In the genomic region with DNA sequence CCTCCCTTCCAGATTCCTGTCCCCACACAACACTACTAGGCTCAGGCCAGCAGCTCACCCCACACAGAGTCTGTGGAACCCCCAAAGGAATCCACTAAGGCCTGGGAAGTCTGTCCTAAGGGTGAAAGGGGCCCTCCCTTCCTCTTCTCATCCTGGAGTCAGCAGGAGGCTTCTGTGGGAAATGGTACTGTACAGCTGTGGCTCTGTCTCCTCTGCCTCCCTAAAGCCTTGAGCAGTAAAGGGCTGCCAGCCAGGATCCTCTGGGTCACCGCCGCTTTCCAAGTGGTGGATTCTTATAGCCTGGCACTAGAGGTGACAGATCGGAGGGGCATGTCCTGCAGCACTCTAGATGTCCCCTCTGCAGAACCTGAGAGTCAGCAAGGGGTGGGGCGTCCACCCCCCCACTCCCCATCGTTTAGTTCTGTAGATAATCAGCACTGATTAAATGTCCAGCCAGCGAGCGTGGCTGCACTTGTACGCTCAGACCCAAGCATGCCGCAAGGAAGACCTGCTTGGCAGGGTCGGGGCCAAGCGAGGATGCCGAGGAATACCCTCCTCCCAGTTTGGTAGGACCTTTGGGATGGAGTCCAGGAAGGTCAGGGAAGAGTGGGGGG, we compare ENCODE assay signal across 14 mouse cellular contexts. TPM values are rescaled to one million over a fixed set of nuclear protein-coding genes. Genes with fewer than 3 reads are reported as not detected.
DNase-seq lines count a peak whose midpoint lies in the region; ATAC-seq and TF ChIP-seq lines count a peak whose summit lies in the region.
"Had no signal": no experiment of that assay in that cellular context is flagged by ENCODE, and none has a peak within 500 bp of the region (broad histone marks: within the 10 kb centered on the region; RNA-seq: fewer than 3 reads in every experiment).

No protein-coding gene starts in this region.

- peaks cover 54% of the 10 kb centered on the region for H3K36me3 ChIP-seq in embryonic facial prominence, embryonic 10.5 days (replicated peaks)
- peaks cover 60% of the 10 kb centered on the region for H3K36me3 ChIP-seq in heart, embryonic 12.5 days
- H3K36me3 ChIP-seq in forebrain, postnatal 0 days (ENCODE audit: insufficient read depth), result peaks cover 10% of the 10 kb centered on the region; the same call in 1 of the 2 replicates
- H3K36me3 ChIP-seq: embryonic facial prominence, embryonic 15.5 days had no signal

- H3K27me3 ChIP-seq in embryonic facial prominence, embryonic 10.5 days (replicated peaks; ENCODE audit: low read depth, poor library complexity, severe bottlenecking), result no peaks in the 10 kb centered on the region
- H3K27me3 ChIP-seq in heart, embryonic 12.5 days (replicated peaks), result no peaks in the 10 kb centered on the region
- H3K27me3 ChIP-seq in forebrain, postnatal 0 days (ENCODE audit: insufficient read depth, low read length), result no peaks in the 10 kb centered on the region
- H3K27me3 ChIP-seq: embryonic facial prominence, embryonic 15.5 days had no signal

- no peak overlapping the region for H3K9ac ChIP-seq in heart, embryonic 12.5 days
- H3K9ac ChIP-seq in forebrain, postnatal 0 days, result no peak overlapping the region
- H3K9ac ChIP-seq: embryonic facial prominence, embryonic 15.5 days had no signal

- H3K4me3 ChIP-seq in layer of hippocampus, adult 2 months, result no peak overlapping the region
- no peak overlapping the region for H3K4me3 ChIP-seq in embryonic facial prominence, embryonic 10.5 days
- no peak overlapping the region for H3K4me3 ChIP-seq in heart, embryonic 12.5 days
- no peak overlapping the region for H3K4me3 ChIP-seq in forebrain, postnatal 0 days (ENCODE audit: low read depth, low read length)
- H3K4me3 ChIP-seq: embryonic facial prominence, embryonic 15.5 days had no signal

- ATAC-seq in heart, embryonic 12.5 days (ENCODE audit: insufficient number of reproducible peaks, low FRiP score), result no peak
- no peak for ATAC-seq in forebrain, postnatal 0 days

- no peak for TF ChIP-seq CTCF in layer of hippocampus, adult 2 months (conservative IDR thresholded peaks at IDR 0.05)
- no peak for TF ChIP-seq CTCF in forebrain, postnatal 0 days (IDR thresholded peaks at IDR 0.05; ENCODE audit: low read depth)

- H3K27ac ChIP-seq in layer of hippocampus, adult 2 months, result 0 out of 2 replicates have a peak overlapping the region, but pooled peaks have one; percentile 0
- 0 out of 2 replicates have a peak overlapping the region, but pooled peaks have one; percentile 7 for H3K27ac ChIP-seq in embryonic facial prominence, embryonic 10.5 days (replicated peaks)
- peak overlapping the region; percentile 30; the same call in 1 of the 2 replicates for H3K27ac ChIP-seq in heart, embryonic 12.5 days (ENCODE audit: poor library complexity, severe bottlenecking)
- H3K27ac ChIP-seq in forebrain, postnatal 0 days (ENCODE audit: low read depth, low read length), result no peak overlapping the region
- H3K27ac ChIP-seq: embryonic facial prominence, embryonic 15.5 days had no signal

- WGBS in embryonic facial prominence, embryonic 10.5 days, result 83% methylated on average over 12 of the region's 12 CpGs
- WGBS in heart, embryonic 12.5 days, result 50% methylated on average over 12 of the region's 12 CpGs
- 88% methylated on average over 12 of the region's 12 CpGs for WGBS in forebrain, postnatal 0 days

- intact Hi-C loops in heart, postnatal 36 days (cut with DNase I), result loop anchor here (1.0 kb wide), 1 partner anchor 21 kb away; a partner anchor contains a TSS

- no peak overlapping the region for H3K4me2 ChIP-seq in heart, embryonic 12.5 days
- no peak overlapping the region for H3K4me2 ChIP-seq in forebrain, postnatal 0 days (ENCODE audit: low read depth)
- H3K4me2 ChIP-seq: embryonic facial prominence, embryonic 15.5 days had no signal

- DNase-seq in layer of hippocampus, adult 2 months (ENCODE audit: low spot score in 2 of 2), result no peak
- DNase-seq in layer of hippocampus, postnatal 25 days (ENCODE audit: extremely low spot score in 1 of 2, low spot score in 1 of 2), result no peak
- DNase-seq in embryonic facial prominence, embryonic 10.5 days (ENCODE audit: low spot score), result no peak
- DNase-seq in heart, postnatal 36 days, result peak; percentile 41 to 61
- no peak for DNase-seq in embryo, embryonic 9.5 days (ENCODE audit: extremely low spot score)
- DNase-seq in adrenal gland, adult 8-10 months, result no peak
- no peak for DNase-seq in forebrain, postnatal 0 days
- DNase-seq: adrenal gland, postnatal 10 days; cerebellum, adult 9-10 months; kidney, adult 18-20 months; kidney, postnatal 14 days; thymus, postnatal 25 days had no signal

- H3K4me1 ChIP-seq in embryonic facial prominence, embryonic 10.5 days, result peaks cover 43% of the 10 kb centered on the region
- H3K4me1 ChIP-seq in heart, embryonic 12.5 days (replicated peaks), result peaks cover 68% of the 10 kb centered on the region
- H3K4me1 ChIP-seq in forebrain, postnatal 0 days (ENCODE audit: insufficient read depth), result no peaks in the 10 kb centered on the region

- H3K9me3 ChIP-seq in embryonic facial prominence, embryonic 10.5 days, result no peaks in the 10 kb centered on the region
- no peaks in the 10 kb centered on the region for H3K9me3 ChIP-seq in heart, embryonic 12.5 days (replicated peaks)
- no peaks in the 10 kb centered on the region for H3K9me3 ChIP-seq in forebrain, postnatal 0 days (ENCODE audit: low read length)
- H3K9me3 ChIP-seq: embryonic facial prominence, embryonic 15.5 days had no signal

RNA-seq across cellular contexts. Expression of a gene that starts 21.4 kb away (rescaled TPM):
- 10 to 100 TPM; 13.1 to 14.9 TPM for total RNA-seq in layer of hippocampus, adult 2 months (2021)
- total RNA-seq in layer of hippocampus, postnatal 25 days (2021), result 10 to 100 TPM; 22.4 to 26.0 TPM
- 11.3 and 12.5 TPM in 2 replicates for polyA plus RNA-seq in embryonic facial prominence, embryonic 10.5 days (2016; fragmentation: Nextera tagmentation; extraction: Ambion mirVana)
- 86.0 and 86.6 TPM in 2 replicates for polyA plus RNA-seq in heart, embryonic 12.5 days (2016; fragmentation: Nextera tagmentation; extraction: Ambion mirVana)
- total RNA-seq in heart, postnatal 36 days (2021), result 10 to 100 TPM; 58.7 to 67.8 TPM
- 1 to 10 TPM; 3.8 to 7.0 (median 4.5) TPM for total RNA-seq in adrenal gland, adult 8-10 months (2022)
- 32.4 and 40.3 TPM in 2 replicates for total RNA-seq in forebrain, postnatal 0 days (2014; rRNA removed)
- polyA plus RNA-seq in forebrain, postnatal 0 days (2015; fragmentation: Nextera tagmentation; extraction: Ambion mirVana), result 10.7 and 13.9 TPM in 2 replicates

RNA-seq across cellular contexts. Expression of a gene that starts 41.4 kb away (rescaled TPM):
- 10 to 100 TPM in 1 of 2 experiments, 1 to 10 TPM in 1; 9.8 to 13.1 TPM for total RNA-seq in layer of hippocampus, adult 2 months (2021)
- 10 to 100 TPM; 13.7 to 15.0 TPM for total RNA-seq in layer of hippocampus, postnatal 25 days (2021)
- polyA plus RNA-seq in embryonic facial prominence, embryonic 10.5 days (2016; fragmentation: Nextera tagmentation; extraction: Ambion mirVana), result 42.2 and 47.0 TPM in 2 replicates
- 25.5 and 26.5 TPM in 2 replicates for polyA plus RNA-seq in heart, embryonic 12.5 days (2016; fragmentation: Nextera tagmentation; extraction: Ambion mirVana)
- total RNA-seq in heart, postnatal 36 days (2021), result 10 to 100 TPM; 13.6 to 18.9 TPM
- 10 to 100 TPM; 16.7 to 24.1 (median 20.2) TPM for total RNA-seq in adrenal gland, adult 8-10 months (2022)
- total RNA-seq in forebrain, postnatal 0 days (2014; rRNA removed), result 30.8 and 66.0 TPM in 2 replicates
- polyA plus RNA-seq in forebrain, postnatal 0 days (2015; fragmentation: Nextera tagmentation; extraction: Ambion mirVana), result 34.9 and 38.6 TPM in 2 replicates

RNA-seq across cellular contexts. Expression of a gene that starts 41.7 kb away (rescaled TPM):
- total RNA-seq in layer of hippocampus, adult 2 months (2021), result 10 to 100 TPM; 15.0 to 16.7 TPM
- total RNA-seq in layer of hippocampus, postnatal 25 days (2021), result 10 to 100 TPM; 15.9 to 17.4 TPM
- 11.5 and 12.4 TPM in 2 replicates for polyA plus RNA-seq in embryonic facial prominence, embryonic 10.5 days (2016; fragmentation: Nextera tagmentation; extraction: Ambion mirVana)
- polyA plus RNA-seq in heart, embryonic 12.5 days (2016; fragmentation: Nextera tagmentation; extraction: Ambion mirVana), result 8.6 and 9.6 TPM in 2 replicates
- 1 to 10 TPM; 8.1 to 8.7 TPM for total RNA-seq in heart, postnatal 36 days (2021)
- total RNA-seq in adrenal gland, adult 8-10 months (2022), result 10 to 100 TPM; 10.6 to 15.1 (median 12.7) TPM
- 11.8 and 15.7 TPM in 2 replicates for total RNA-seq in forebrain, postnatal 0 days (2014; rRNA removed)
- polyA plus RNA-seq in forebrain, postnatal 0 days (2015; fragmentation: Nextera tagmentation; extraction: Ambion mirVana), result 10.7 and 13.4 TPM in 2 replicates

Comparison
In these comparisons a context has a peak if more than half of its experiments do, and no peak if none do; other contexts are left out.
1. DNase-seq: peak in heart, postnatal 36 days (2 of 2); none in layer of hippocampus, adult 2 months (0 of 2), layer of hippocampus, postnatal 25 days (0 of 2), embryonic facial prominence, embryonic 10.5 days (single experiment), embryo, embryonic 9.5 days (single experiment), adrenal gland, adult 8-10 months (single experiment) and forebrain, postnatal 0 days (single experiment).